Mouse (Mus musculus) cerebellum, adult 9-11 months (tissue): ENCODE results near the gene Otud7a.
"Not testable (repeated sequence)": the region's sequence is repeated elsewhere in the genome, so short reads cannot be mapped to it uniquely, and the experiment has no call there.

Source experiments
- DNase-seq: peaks from one replicate; pipeline ENCODE4 v3.0.0; 2022

Gene Otud7a

GRCm38 (mm10) chr7:63559679-63560078 lies 115.1 kb downstream of the Otud7a start:
- DNase-seq, result peak; percentile 49

GRCm38 (mm10) chr7:63583310-63583709 lies 138.8 kb downstream of the Otud7a start:
- no peak for DNase-seq

- DNase-seq, result peak; percentile 82
These were observed 141.8 kb downstream of the Otud7a start for GRCm38 (mm10) chr7:63586184-63586870.

- no peak for DNase-seq
These were observed 145.8 kb downstream of the Otud7a start for GRCm38 (mm10) chr7:63590305-63590704.

GRCm38 (mm10) chr7:63591322-63591721 lies 146.8 kb downstream of the Otud7a start:
- no peak for DNase-seq

- DNase-seq, result no peak
These were observed 147.5 kb downstream of the Otud7a start for GRCm38 (mm10) chr7:63592061-63592460.

GRCm38 (mm10) chr7:63604827-63605226 lies 160.3 kb downstream of the Otud7a start:
- DNase-seq, result no peak

GRCm38 (mm10) chr7:63617018-63617417 lies 172.5 kb downstream of the Otud7a start:
- no peak for DNase-seq

- no peak for DNase-seq
These were observed 176.3 kb downstream of the Otud7a start for GRCm38 (mm10) chr7:63620776-63621340.

- no peak for DNase-seq
These were observed 193.1 kb downstream of the Otud7a start for GRCm38 (mm10) chr7:63637651-63638050.

GRCm38 (mm10) chr7:63644002-63644401 lies 199.5 kb downstream of the Otud7a start:
- no peak for DNase-seq

GRCm38 (mm10) chr7:63647136-63647535 lies 202.6 kb downstream of the Otud7a start:
- DNase-seq, result peak; percentile 42

- DNase-seq, result no peak
These were observed 215.7 kb downstream of the Otud7a start for GRCm38 (mm10) chr7:63660261-63660660.

GRCm38 (mm10) chr7:63662757-63663156 lies 218.2 kb downstream of the Otud7a start:
- DNase-seq, result no peak

GRCm38 (mm10) chr7:63665496-63665895 lies 220.9 kb downstream of the Otud7a start:
- DNase-seq, result peak; percentile 50

GRCm38 (mm10) chr7:63667986-63668741 lies 223.6 kb downstream of the Otud7a start:
- no peak for DNase-seq

GRCm38 (mm10) chr7:63668951-63669350 lies 224.4 kb downstream of the Otud7a start:
- no peak for DNase-seq

- not testable (repeated sequence) for DNase-seq
These were observed 226.4 kb downstream of the Otud7a start for GRCm38 (mm10) chr7:63670911-63671310.

- peak; percentile 79 for DNase-seq
These were observed 227.4 kb downstream of the Otud7a start for GRCm38 (mm10) chr7:63671904-63672303.

GRCm38 (mm10) chr7:63676631-63677030 lies 232.1 kb downstream of the Otud7a start:
- no peak for DNase-seq

GRCm38 (mm10) chr7:63677149-63677548 lies 232.6 kb downstream of the Otud7a start:
- DNase-seq, result no peak

- DNase-seq, result no peak
These were observed 242.5 kb downstream of the Otud7a start for GRCm38 (mm10) chr7:63687056-63687455.

GRCm38 (mm10) chr7:63697921-63698320 lies 253.4 kb downstream of the Otud7a start:
- peak; percentile 45 for DNase-seq

GRCm38 (mm10) chr7:63717903-63718302 lies 273.4 kb downstream of the Otud7a start:
- DNase-seq, result no peak
